Mouse (Mus musculus) liver, embryonic 14.5 days (tissue): ENCODE measurements around the gene Gas2.

Experiments used
- CTCF ChIP-seq: IDR thresholded peaks from 2 replicates; pipeline ENCODE4 v1.5.1; 2016; ENCODE audit warnings: antibody characterized with exemption, low read depth, control low read depth
- EP300 ChIP-seq: IDR thresholded peaks from 2 replicates; pipeline ENCODE4 v1.6.1; 2016; ENCODE audit warnings: antibody characterized with exemption, low read depth

GRCm38 (mm10) chr7:51894939-51895338 lies 33.1 kb downstream of the Gas2 start:
- TF ChIP-seq CTCF (no peak), EP300 (no peak)
